Mouse (Mus musculus) E14TG2a.4 (cell line): ENCODE measurements around the gene Iqcb1.

Experiments
- CTCF ChIP-seq: conservative IDR thresholded peaks from 2 replicates; pipeline ENCODE4 v1.5.1; 2014; ENCODE audit warnings: low read length
- NANOG ChIP-seq: IDR thresholded peaks from 2 replicates; pipeline ENCODE4 v1.6.1; 2014; ENCODE audit warnings: borderline replicate concordance, low read length, mixed read lengths
- POU5F1 ChIP-seq: IDR thresholded peaks from 2 replicates; pipeline ENCODE4 v1.6.1; 2014; ENCODE audit warnings: low read length, borderline replicate concordance

- no peak for TF ChIP-seq CTCF
- TF ChIP-seq NANOG: no peak
- TF ChIP-seq POU5F1: no peak
These were observed 43.4 kb upstream of the Iqcb1 start, which contains the start of gene Slc15a2 for GRCm38 (mm10) chr16:36784594-36785313.
